13 mouse cellular contexts compared by ENCODE assay signal in the genomic region with DNA sequence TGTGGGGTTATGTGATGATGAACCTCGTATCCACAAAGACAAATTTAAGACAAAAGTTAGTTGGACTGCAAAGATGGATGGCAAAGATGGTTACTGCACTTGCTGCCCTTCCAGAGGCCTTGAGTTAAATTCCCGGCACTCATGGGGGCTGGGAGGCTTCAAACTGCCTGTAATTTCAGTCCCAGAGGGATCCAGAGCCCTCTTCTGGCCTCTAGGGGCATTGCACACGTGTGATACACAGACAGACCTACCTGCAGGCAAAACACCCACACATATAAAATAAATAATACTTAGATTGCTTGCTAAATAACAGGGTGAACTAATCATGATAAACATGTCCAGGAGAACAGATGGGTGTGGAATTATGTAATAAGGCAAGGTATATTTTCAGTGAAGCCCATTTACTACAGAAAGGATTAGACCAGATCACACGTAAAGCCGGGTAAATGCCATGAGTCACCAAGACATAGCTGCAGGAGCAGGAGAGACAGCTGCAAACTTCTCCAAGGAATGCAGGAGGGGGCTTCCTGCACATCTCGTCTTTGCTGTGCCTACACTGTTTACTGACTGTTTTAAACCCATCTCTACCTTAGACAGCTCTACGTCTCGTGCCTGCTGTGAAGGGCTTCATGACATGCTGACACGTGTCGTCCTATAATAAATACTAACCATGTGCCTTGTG. TPM values are rescaled to one million over a fixed set of nuclear protein-coding genes. Genes with fewer than 3 reads are reported as not detected.
DNase-seq lines count a peak whose midpoint lies in the region; ATAC-seq and TF ChIP-seq lines count a peak whose summit lies in the region.
"Had no signal": no experiment of that assay in that cellular context is flagged by ENCODE, and none has a peak within 500 bp of the region (broad histone marks: within the 10 kb centered on the region; RNA-seq: fewer than 3 reads in every experiment).

No protein-coding gene starts in this region.

- peaks cover 11% of the 10 kb centered on the region for H3K4me1 ChIP-seq in lung, embryonic 14.5 days (ENCODE audit: insufficient read depth)

- no peak for ATAC-seq in lung, embryonic 14.5 days (ENCODE audit: insufficient read depth)
- ATAC-seq in granulocyte monocyte progenitor cell, adult 5-6 weeks (replicated peaks; ENCODE audit: poor library complexity, severe bottlenecking): peak; percentile 67; the same call in 1 of the 2 replicates
- ATAC-seq: intestine, embryonic 15.5 days; midbrain, embryonic 16.5 days had no signal

- TF ChIP-seq CTCF in gastrocnemius, adult 2 months (IDR thresholded peaks at IDR 0.05): peak; percentile 56
- peak; percentile 50 for TF ChIP-seq CTCF in lung, embryonic 14.5 days (IDR thresholded peaks at IDR 0.05; ENCODE audit: low read depth)

- no peaks in the 10 kb centered on the region for H3K9me3 ChIP-seq in lung, embryonic 14.5 days (ENCODE audit: low read depth, low read length)
- H3K9me3 ChIP-seq: intestine, embryonic 15.5 days; liver, embryonic 13.5 days had no signal

- intact Hi-C loops in gastrocnemius, adult 2 months (cut with DNase I): no loop called here
- intact Hi-C loops in heart, postnatal 14 days (cut with DNase I): no loop called here

- WGBS in lung, embryonic 14.5 days: 84% methylated on average over 10 of the region's 10 CpGs

- peaks cover 7% of the 10 kb centered on the region; the same call in 1 of the 2 replicates for H3K36me3 ChIP-seq in lung, embryonic 14.5 days (ENCODE audit: insufficient read depth)
- H3K36me3 ChIP-seq: intestine, embryonic 15.5 days; liver, embryonic 13.5 days had no signal

- H3K27ac ChIP-seq in gastrocnemius, adult 2 months: no peak overlapping the region
- H3K27ac ChIP-seq in lung, embryonic 14.5 days (ENCODE audit: low read depth): no peak overlapping the region
- H3K27ac ChIP-seq: intestine, embryonic 15.5 days; liver, embryonic 13.5 days had no signal

- H3K4me2 ChIP-seq in lung, embryonic 14.5 days: no peak overlapping the region
- H3K4me2 ChIP-seq: intestine, embryonic 15.5 days; liver, embryonic 13.5 days had no signal

- H3K27me3 ChIP-seq in lung, embryonic 14.5 days (ENCODE audit: insufficient read depth, low read length): no peaks in the 10 kb centered on the region
- H3K27me3 ChIP-seq: intestine, embryonic 15.5 days had no signal

- no peak overlapping the region for H3K4me3 ChIP-seq in gastrocnemius, adult 2 months
- no peak overlapping the region for H3K4me3 ChIP-seq in lung, embryonic 14.5 days (ENCODE audit: low read depth, low read length)
- H3K4me3 ChIP-seq: intestine, embryonic 15.5 days; liver, embryonic 13.5 days had no signal

- no peak overlapping the region for H3K9ac ChIP-seq in lung, embryonic 14.5 days
- H3K9ac ChIP-seq: intestine, embryonic 15.5 days; liver, embryonic 13.5 days had no signal

- DNase-seq in gastrocnemius, adult 2 months: no peak
- no peak for DNase-seq in gastrocnemius, postnatal 10 days
- DNase-seq in lung, embryonic 14.5 days: no peak
- no peak for DNase-seq in lung, adult 18-20 months
- peak; percentile 84 for DNase-seq in ES-CJ7 (ENCODE audit: low read depth, low spot score)
- DNase-seq in Muller cell, postnatal 12 days (ENCODE audit: inconsistent ontology term): no peak
- no peak for DNase-seq in heart, postnatal 14 days
- DNase-seq: cerebellum, postnatal 14 days; layer of hippocampus, postnatal 36 days; liver, embryonic 13.5 days had no signal

RNA-seq across cellular contexts. Expression of gene Rai14, which starts 5.7 kb away (rescaled TPM):
- 1 to 10 TPM; 3.6 to 4.0 TPM for total RNA-seq in gastrocnemius, adult 2 months (2021)
- total RNA-seq in gastrocnemius, postnatal 10 days (2021): 10 to 100 TPM in 1 of 2 experiments, 1 to 10 TPM in 1; 8.2 to 12.8 TPM
- polyA plus RNA-seq in lung, embryonic 14.5 days (2014; fragmentation: Nextera tagmentation; extraction: Ambion mirVana): 73.1 and 74.7 TPM in 2 replicates
- 6.1 and 6.2 TPM in 2 replicates for total RNA-seq in granulocyte monocyte progenitor cell, adult 5-6 weeks (2014; fragmentation: Nextera tagmentation)
- total RNA-seq in granulocyte monocyte progenitor cell, adult 5-6 weeks (2017): 4.3 and 5.2 TPM in 2 replicates
- total RNA-seq in heart, postnatal 14 days (2021): 1 to 10 TPM; 5.3 to 6.3 TPM
